Mouse (Mus musculus): ENCODE results near the gene Gsk3b. TPM values are rescaled to one million over a fixed set of nuclear protein-coding genes. Genes with fewer than 3 reads are reported as not detected.

The Gsk3b gene
- total and polyA plus RNA-seq, 2 experiments from 2014 or later: 116 to 150 TPM

- Histone ChIP-seq H3K4me1 (ENCODE audit: insufficient read depth, low read length) (no peaks in the 10 kb centered on the region), H3K9ac (replicated peaks; ENCODE audit: low read length, poor library complexity, severe bottlenecking) (no peak overlapping the region), H3K27ac (ENCODE audit: low read depth, low read length) (no peak overlapping the region), H3K27me3 (ENCODE audit: insufficient read depth, low read length) (no peaks in the 10 kb centered on the region), H3K4me2 (ENCODE audit: low read depth, low read length, poor library complexity, severe bottlenecking) (no peak overlapping the region), H3K4me3 (ENCODE audit: low read depth, low read length) (no peak overlapping the region), H3K9me3 (ENCODE audit: low read length) (no peaks in the 10 kb centered on the region), H3K36me3 (ENCODE audit: insufficient read depth, low read length) (no peaks in the 10 kb centered on the region)
- ATAC-seq (ENCODE audit: low FRiP score): no peak
- no peak for DNase-seq (ENCODE audit: low spot score)
- 0 out of 2 replicates have a peak, but pooled peaks have one; percentile 27 for TF ChIP-seq CTCF (IDR thresholded peaks at IDR 0.05)
- 81% methylated on average over 4 of the region's 4 CpGs for WGBS
Measured at GRCm38 (mm10) chr16:38255107-38255506, 166.3 kb downstream of the Gsk3b start.

DNA sequence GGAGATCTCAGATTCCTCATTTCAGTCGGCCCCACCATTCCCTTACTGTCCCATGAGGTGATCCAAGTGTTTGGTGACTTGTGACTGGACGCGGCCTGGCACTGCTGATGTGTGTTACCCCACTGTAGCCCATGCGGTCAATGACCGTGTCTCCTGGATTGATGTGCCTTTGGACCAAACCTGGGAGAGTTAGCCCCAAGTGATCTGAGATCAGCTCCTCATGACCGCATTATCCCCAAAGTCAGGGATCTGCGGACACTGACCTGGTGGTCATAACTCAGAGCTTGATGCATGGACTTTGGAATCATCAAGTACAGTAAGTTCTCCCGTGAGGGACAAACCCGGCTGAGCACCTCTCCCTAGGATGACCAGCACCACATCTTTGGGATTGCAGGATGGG is 167.1 kb downstream of the Gsk3b start:
- DNase-seq (ENCODE audit: low spot score) (no peak), ATAC-seq (ENCODE audit: low FRiP score) (no peak)
- 92% methylated on average over 9 of the region's 9 CpGs for WGBS
- Histone ChIP-seq H3K4me3 (ENCODE audit: low read depth, low read length) (no peak overlapping the region), H3K4me1 (ENCODE audit: insufficient read depth, low read length) (no peaks in the 10 kb centered on the region), H3K4me2 (ENCODE audit: low read depth, low read length, poor library complexity, severe bottlenecking) (no peak overlapping the region), H3K9me3 (ENCODE audit: low read length) (no peaks in the 10 kb centered on the region), H3K27ac (ENCODE audit: low read depth, low read length) (no peak overlapping the region), H3K9ac (replicated peaks; ENCODE audit: low read length, poor library complexity, severe bottlenecking) (no peak overlapping the region), H3K27me3 (ENCODE audit: insufficient read depth, low read length) (no peaks in the 10 kb centered on the region), H3K36me3 (ENCODE audit: insufficient read depth, low read length) (no peaks in the 10 kb centered on the region)
- TF ChIP-seq CTCF (IDR thresholded peaks at IDR 0.05): no peak

DNA sequence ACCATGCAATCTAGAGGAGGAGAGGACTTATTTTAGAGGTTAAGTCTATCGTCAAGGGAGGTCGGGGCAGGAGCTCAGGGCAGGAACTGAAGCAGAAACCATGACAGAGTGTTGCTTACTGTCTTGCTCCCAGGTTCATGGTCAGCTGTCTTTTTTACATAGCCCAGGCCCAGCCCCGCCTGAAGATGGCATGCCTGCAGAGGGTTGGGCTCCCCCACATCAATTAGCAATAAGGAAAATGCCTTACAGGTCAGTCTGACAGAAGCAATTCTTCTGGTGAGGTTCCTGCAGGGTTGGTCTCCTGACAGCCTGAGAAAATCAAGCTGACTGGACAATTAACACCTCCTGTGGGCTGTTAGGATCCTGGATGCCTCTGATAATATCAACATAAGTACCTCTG is 182.8 kb downstream of the Gsk3b start:
- Histone ChIP-seq H3K9ac (replicated peaks; ENCODE audit: low read length, poor library complexity, severe bottlenecking) (no peak overlapping the region), H3K9me3 (ENCODE audit: low read length) (no peaks in the 10 kb centered on the region), H3K4me3 (ENCODE audit: low read depth, low read length) (no peak overlapping the region), H3K27ac (ENCODE audit: low read depth, low read length) (no peak overlapping the region), H3K4me2 (ENCODE audit: low read depth, low read length, poor library complexity, severe bottlenecking) (no peak overlapping the region), H3K36me3 (ENCODE audit: insufficient read depth, low read length) (no peaks in the 10 kb centered on the region), H3K4me1 (ENCODE audit: insufficient read depth, low read length) (no peaks in the 10 kb centered on the region; the same call in 1 of the 2 replicates), H3K27me3 (ENCODE audit: insufficient read depth, low read length) (no peaks in the 10 kb centered on the region)
- ATAC-seq (ENCODE audit: low FRiP score) (no peak), DNase-seq (ENCODE audit: low spot score) (no peak)
- TF ChIP-seq CTCF (IDR thresholded peaks at IDR 0.05): no peak
- 88% methylated on average over 3 of the region's 3 CpGs for WGBS

GRCm38 (mm10) chr16:38272483-38272882 is 183.7 kb downstream of the Gsk3b start:
- no peaks in the 10 kb centered on the region for H3K27me3 ChIP-seq (ENCODE audit: insufficient read depth, low read length)
- 25% methylated on average over 5 of the region's 5 CpGs for WGBS
- no peak overlapping the region for H3K9ac ChIP-seq (replicated peaks; ENCODE audit: low read length, poor library complexity, severe bottlenecking)
- no peak for TF ChIP-seq CTCF (IDR thresholded peaks at IDR 0.05)
- DNase-seq (ENCODE audit: low spot score) (no peak), ATAC-seq (ENCODE audit: low FRiP score) (no peak)
- H3K27ac ChIP-seq (ENCODE audit: low read depth, low read length): no peak overlapping the region
- H3K4me3 ChIP-seq (ENCODE audit: low read depth, low read length): no peak overlapping the region
- H3K4me1 ChIP-seq (ENCODE audit: insufficient read depth, low read length): no peaks in the 10 kb centered on the region; the same call in 1 of the 2 replicates
- H3K9me3 ChIP-seq (ENCODE audit: low read length): no peaks in the 10 kb centered on the region
- H3K36me3 ChIP-seq (ENCODE audit: insufficient read depth, low read length): no peaks in the 10 kb centered on the region
- H3K4me2 ChIP-seq (ENCODE audit: low read depth, low read length, poor library complexity, severe bottlenecking): no peak overlapping the region

GRCm38 (mm10) chr16:38274737-38275136 is 185.9 kb downstream of the Gsk3b start:
- no peaks in the 10 kb centered on the region for H3K36me3 ChIP-seq (ENCODE audit: insufficient read depth, low read length)
- no peak overlapping the region for H3K4me3 ChIP-seq (ENCODE audit: low read depth, low read length)
- ATAC-seq (ENCODE audit: low FRiP score) (no peak), DNase-seq (ENCODE audit: low spot score) (no peak)
- H3K27ac ChIP-seq (ENCODE audit: low read depth, low read length): no peak overlapping the region
- no peaks in the 10 kb centered on the region for H3K27me3 ChIP-seq (ENCODE audit: insufficient read depth, low read length)
- no peak overlapping the region for H3K4me2 ChIP-seq (ENCODE audit: low read depth, low read length, poor library complexity, severe bottlenecking)
- WGBS: 85% methylated on average over 2 of the region's 2 CpGs
- no peak for TF ChIP-seq CTCF (IDR thresholded peaks at IDR 0.05)
- H3K9me3 ChIP-seq (ENCODE audit: low read length): no peaks in the 10 kb centered on the region
- H3K4me1 ChIP-seq (ENCODE audit: insufficient read depth, low read length): no peaks in the 10 kb centered on the region; the same call in 1 of the 2 replicates
- no peak overlapping the region for H3K9ac ChIP-seq (replicated peaks; ENCODE audit: low read length, poor library complexity, severe bottlenecking)

GRCm38 (mm10) chr16:38279794-38280193 is 191.0 kb downstream of the Gsk3b start:
- no peak for ATAC-seq (ENCODE audit: low FRiP score)
- Histone ChIP-seq H3K9ac (replicated peaks; ENCODE audit: low read length, poor library complexity, severe bottlenecking) (no peak overlapping the region), H3K36me3 (ENCODE audit: insufficient read depth, low read length) (no peaks in the 10 kb centered on the region), H3K27me3 (ENCODE audit: insufficient read depth, low read length) (no peaks in the 10 kb centered on the region), H3K27ac (ENCODE audit: low read depth, low read length) (no peak overlapping the region), H3K4me3 (ENCODE audit: low read depth, low read length) (no peak overlapping the region), H3K9me3 (ENCODE audit: low read length) (no peaks in the 10 kb centered on the region), H3K4me2 (ENCODE audit: low read depth, low read length, poor library complexity, severe bottlenecking) (no peak overlapping the region), H3K4me1 (ENCODE audit: insufficient read depth, low read length) (no peaks in the 10 kb centered on the region)
- 95% methylated on average over 5 of the region's 5 CpGs for WGBS
- no peak for DNase-seq (ENCODE audit: low spot score)
- TF ChIP-seq CTCF (IDR thresholded peaks at IDR 0.05): no peak
